Mouse (Mus musculus) mouse embryonic stem cell (cell line): ENCODE measurements at regions not wholly inside any gene's neighbourhood (a gene's known extent, or its start where the extent isn't known, plus 50 kb on each side); places are given as distances from the start of the nearest gene placed in this dataset.

Experiments
- in situ Hi-C, 2 experiments: fragments of 300-500 bp; cut with MboI; formaldehyde crosslinking; loops; 1 replicate in 1 of 2; 3 replicates in 1 of 2; pipeline ENCODE4 v1.14.3; 2019 to 2020; ENCODE audit warnings: low sequenced_read_pairs in 2 of 2, low pct_unique_long_range_greater_than_20kb in 1 of 2, mixed read lengths in 1 of 2; ENCODE audit not compliant: unreplicated experiment in 1 of 2

- in situ Hi-C loops: no loop called here
Observed at GRCm38 (mm10) chr2:159004417-159004816, 209.8 kb downstream of the Dhx35 start.

- in situ Hi-C loops: no loop called here
Observed at GRCm38 (mm10) chr2:159012725-159013124, 218.1 kb downstream of the Dhx35 start.

- in situ Hi-C loops: no loop called here
Observed at GRCm38 (mm10) chr2:159014553-159014952, 219.9 kb downstream of the Dhx35 start.

GRCm38 (mm10) chr2:159019921-159020534 is 225.4 kb downstream of the Dhx35 start:
- in situ Hi-C loops: no loop called here

- in situ Hi-C loops: no loop called here
Observed at GRCm38 (mm10) chr2:159032147-159032546, 237.5 kb downstream of the Dhx35 start.

GRCm38 (mm10) chr2:159039916-159040315 is 245.3 kb downstream of the Dhx35 start:
- in situ Hi-C loops: no loop called here

GRCm38 (mm10) chr2:159053534-159053933 is 258.9 kb downstream of the Dhx35 start:
- in situ Hi-C loops: loop anchor here in 1 of 2 experiments (10.0 kb wide), 1 partner anchor 111 kb away; no protein-coding TSS in a partner anchor

GRCm38 (mm10) chr2:159053936-159054335 is 259.3 kb downstream of the Dhx35 start:
- in situ Hi-C loops: loop anchor here in 1 of 2 experiments (10.0 kb wide), 1 partner anchor 111 kb away; no protein-coding TSS in a partner anchor

- in situ Hi-C loops: loop anchor here in 1 of 2 experiments (10.0 kb wide), 1 partner anchor 110 kb away; no protein-coding TSS in a partner anchor
Observed at GRCm38 (mm10) chr2:159054451-159054850, 259.8 kb downstream of the Dhx35 start.

GRCm38 (mm10) chr2:159055780-159056179 is 261.2 kb downstream of the Dhx35 start:
- in situ Hi-C loops: loop anchor here in 1 of 2 experiments (10.0 kb wide), 1 partner anchor 109 kb away; no protein-coding TSS in a partner anchor

- in situ Hi-C loops: loop anchor here in 1 of 2 experiments (10.0 kb wide), 1 partner anchor 108 kb away; no protein-coding TSS in a partner anchor
Observed at GRCm38 (mm10) chr2:159056960-159057359, 262.4 kb downstream of the Dhx35 start.

GRCm38 (mm10) chr2:159057506-159057905 is 262.9 kb downstream of the Dhx35 start:
- in situ Hi-C loops: loop anchor here in 1 of 2 experiments (10.0 kb wide), 1 partner anchor 107 kb away; no protein-coding TSS in a partner anchor

GRCm38 (mm10) chr2:159062266-159062665 is 267.7 kb downstream of the Dhx35 start:
- in situ Hi-C loops: no loop called here

GRCm38 (mm10) chr2:159062666-159063065 is 268.1 kb downstream of the Dhx35 start:
- in situ Hi-C loops: no loop called here

GRCm38 (mm10) chr2:159064403-159064970 is 269.9 kb downstream of the Dhx35 start:
- in situ Hi-C loops: no loop called here

- in situ Hi-C loops: no loop called here
Observed at GRCm38 (mm10) chr2:159067506-159067905, 272.9 kb downstream of the Dhx35 start.

GRCm38 (mm10) chr2:159068303-159069020 is 273.9 kb downstream of the Dhx35 start:
- in situ Hi-C loops: no loop called here

- in situ Hi-C loops: no loop called here
Observed at GRCm38 (mm10) chr2:159069180-159069579, 274.6 kb downstream of the Dhx35 start.

- in situ Hi-C loops: no loop called here
Observed at GRCm38 (mm10) chr2:159072997-159073690, 278.5 kb downstream of the Dhx35 start.
